Mouse (Mus musculus): Measurements from ENCODE around the gene Fam163a.

Fam163a gene

GRCm38 (mm10) chr1:156201069-156201468, 3.8 kb downstream of the Fam163a start:
- no peak for DNase-seq (ENCODE audit: low spot score)

- DNase-seq (ENCODE audit: low spot score): peak; percentile 25
Measured at GRCm38 (mm10) chr1:156197588-156197987, 7.2 kb downstream of the Fam163a start.

- DNase-seq (ENCODE audit: low spot score): no peak
Measured at GRCm38 (mm10) chr1:156193292-156193691, 11.5 kb downstream of the Fam163a start.

- DNase-seq (ENCODE audit: low spot score): no peak
Measured at GRCm38 (mm10) chr1:156192853-156193252, 12.0 kb downstream of the Fam163a start.

GRCm38 (mm10) chr1:156186646-156187045, 18.2 kb downstream of the Fam163a start:
- DNase-seq (ENCODE audit: low spot score): peak; percentile 21

- no peak for DNase-seq (ENCODE audit: low spot score)
Measured at GRCm38 (mm10) chr1:156184158-156184571, 20.7 kb downstream of the Fam163a start.

GRCm38 (mm10) chr1:156183176-156183958, 21.5 kb downstream of the Fam163a start:
- DNase-seq (ENCODE audit: low spot score): peak; percentile 9

GRCm38 (mm10) chr1:156179875-156180274, 25.0 kb downstream of the Fam163a start:
- DNase-seq (ENCODE audit: low spot score): peak; percentile 26

- no peak for DNase-seq (ENCODE audit: low spot score)
Measured at GRCm38 (mm10) chr1:156168737-156169136, 36.1 kb downstream of the Fam163a start.

GRCm38 (mm10) chr1:156116770-156117169, 88.1 kb downstream of the Fam163a start:
- no peak for DNase-seq (ENCODE audit: low spot score)

- DNase-seq (ENCODE audit: low spot score): no peak
Measured at GRCm38 (mm10) chr1:156113884-156114499, 90.8 kb downstream of the Fam163a start.

- DNase-seq (ENCODE audit: low spot score): no peak
Measured at GRCm38 (mm10) chr1:156112142-156112541, 92.7 kb downstream of the Fam163a start.

- DNase-seq (ENCODE audit: low spot score): no peak
Measured at GRCm38 (mm10) chr1:156111728-156112127, 93.1 kb downstream of the Fam163a start.

- DNase-seq (ENCODE audit: low spot score): no peak
Measured at GRCm38 (mm10) chr1:156111090-156111489, 93.7 kb downstream of the Fam163a start.

- DNase-seq (ENCODE audit: low spot score): no peak
Measured at GRCm38 (mm10) chr1:156108400-156108799, 96.4 kb downstream of the Fam163a start.

- no peak for DNase-seq (ENCODE audit: low spot score)
Measured at GRCm38 (mm10) chr1:156107424-156107823, 97.4 kb downstream of the Fam163a start.

GRCm38 (mm10) chr1:156105381-156105780, 99.4 kb downstream of the Fam163a start:
- DNase-seq (ENCODE audit: low spot score): peak; percentile 20

- DNase-seq (ENCODE audit: low spot score): no peak
Measured at GRCm38 (mm10) chr1:156103763-156104162, 101.1 kb downstream of the Fam163a start.

GRCm38 (mm10) chr1:156091811-156092210, 113.0 kb downstream of the Fam163a start:
- no peak for DNase-seq (ENCODE audit: low spot score)

- no peak for DNase-seq (ENCODE audit: low spot score)
Measured at GRCm38 (mm10) chr1:156090042-156090441, 114.8 kb downstream of the Fam163a start.

GRCm38 (mm10) chr1:156089561-156089960, 115.3 kb downstream of the Fam163a start:
- DNase-seq (ENCODE audit: low spot score): no peak

- no peak for DNase-seq (ENCODE audit: low spot score)
Measured at GRCm38 (mm10) chr1:156087586-156087985, 117.2 kb downstream of the Fam163a start.

- DNase-seq (ENCODE audit: low spot score): peak; percentile 29
Measured at GRCm38 (mm10) chr1:156085770-156086169, 119.1 kb downstream of the Fam163a start.

All from layer of hippocampus, adult 11-12 months (tissue).